Mouse (Mus musculus) left cerebral cortex, adult 9 months (tissue): ENCODE results near the gene Fosl1.

ENCODE experiments used
- DNase-seq, 2 experiments: peaks; one replicate each; pipeline ENCODE4 v3.0.0; 2022; ENCODE audit warnings: low spot score in 2 of 2

The Fosl1 gene

GRCm38 (mm10) chr19:5424782-5425741, 22.3 kb upstream of the Fosl1 start, which contains the start of the genes Drap1 and AI837181:
Gene Drap1, minus strand, starts transcription at chr19:5424979.
Gene AI837181, plus strand, starts transcription at chr19:5425144.
- peak; percentile 82 to 89 for DNase-seq

GRCm38 (mm10) chr19:5425906-5426565, 21.3 kb upstream of the Fosl1 start:
- no peak for DNase-seq

GRCm38 (mm10) chr19:5426640-5427290, 20.6 kb upstream of the Fosl1 start:
- no peak for DNase-seq

- DNase-seq: no peak
Observed at GRCm38 (mm10) chr19:5428083-5428482, 19.3 kb upstream of the Fosl1 start.

GRCm38 (mm10) chr19:5429219-5429618, 18.1 kb upstream of the Fosl1 start:
- DNase-seq: no peak

- no peak for DNase-seq
Observed at GRCm38 (mm10) chr19:5429806-5430205, 17.5 kb upstream of the Fosl1 start.

- no peak for DNase-seq
Observed at GRCm38 (mm10) chr19:5430408-5430807, 16.9 kb upstream of the Fosl1 start.

- no peak for DNase-seq
Observed at GRCm38 (mm10) chr19:5431911-5432464, 15.4 kb upstream of the Fosl1 start.

GRCm38 (mm10) chr19:5432992-5433852, 14.1 kb upstream of the Fosl1 start:
- DNase-seq: no peak

- DNase-seq: no peak
Observed at GRCm38 (mm10) chr19:5433951-5434350, 13.4 kb upstream of the Fosl1 start.

- no peak for DNase-seq
Observed at GRCm38 (mm10) chr19:5444371-5444908, 2.9 kb upstream of the Fosl1 start.

GRCm38 (mm10) chr19:5444954-5445353, 2.4 kb upstream of the Fosl1 start:
- no peak for DNase-seq

GRCm38 (mm10) chr19:5445747-5446146, 1.6 kb upstream of the Fosl1 start:
- DNase-seq: no peak

- no peak for DNase-seq
Observed at GRCm38 (mm10) chr19:5448354-5449150, 1.2 kb downstream of the Fosl1 start.

GRCm38 (mm10) chr19:5449673-5450072, 2.3 kb downstream of the Fosl1 start:
- DNase-seq: no peak

- no peak for DNase-seq
Observed at GRCm38 (mm10) chr19:5451766-5452165, 4.4 kb downstream of the Fosl1 start.

- DNase-seq: no peak
Observed at GRCm38 (mm10) chr19:5455037-5455436, 7.7 kb downstream of the Fosl1 start.

GRCm38 (mm10) chr19:5455568-5455967, 8.2 kb downstream of the Fosl1 start:
- DNase-seq: no peak

- DNase-seq: no peak
Observed at GRCm38 (mm10) chr19:5456241-5456921, 9.0 kb downstream of the Fosl1 start.
